Mouse (Mus musculus) hindbrain, embryonic 13.5 days (tissue): Measurements from ENCODE around the gene Gm20458. TPM values are rescaled to one million over a fixed set of nuclear protein-coding genes. Genes with fewer than 3 reads are reported as not detected.

ENCODE experiments used
- ATAC-seq: fragments of 200-750 bp; cut with Nextera tagmentation; 2 replicates; pipeline ENCODE4 v1.8.0; 2017; ENCODE audit warnings: moderate TSS enrichment; ENCODE audit not compliant: low FRiP score
- H3K27ac ChIP-seq: fragments of 300-500 bp; sonication (generic); 2 replicates; pipeline ENCODE4 v1.5.1; 2015; ENCODE audit warnings: inconsistent platforms, mild to moderate bottlenecking, moderate library complexity
- H3K27me3 ChIP-seq: fragments of 300-500 bp; sonication (generic); 2 replicates; pipeline ENCODE4 v1.6.1; 2015; ENCODE audit warnings: mild to moderate bottlenecking, inconsistent platforms
- H3K36me3 ChIP-seq: fragments of 300-500 bp; sonication (generic); 2 replicates; pipeline ENCODE4 v1.6.1; 2015; ENCODE audit warnings: mild to moderate bottlenecking, inconsistent platforms
- H3K4me1 ChIP-seq: fragments of 300-500 bp; sonication (generic); replicated peaks from 2 replicates; pipeline ENCODE4 v1.6.1; 2015; ENCODE audit warnings: inconsistent platforms
- H3K4me2 ChIP-seq: fragments of 300-500 bp; sonication (generic); 2 replicates; pipeline ENCODE4 v1.6.1; 2015; ENCODE audit warnings: inconsistent platforms, mild to moderate bottlenecking, moderate library complexity
- H3K4me3 ChIP-seq: fragments of 300-500 bp; sonication (generic); 2 replicates; pipeline ENCODE4 v1.5.1; 2015; ENCODE audit warnings: mild to moderate bottlenecking, inconsistent platforms
- H3K9ac ChIP-seq: fragments of 300-500 bp; sonication (generic); 2 replicates; pipeline ENCODE4 v1.6.1; 2015; ENCODE audit warnings: mild to moderate bottlenecking, inconsistent platforms
- H3K9me3 ChIP-seq: fragments of 300-500 bp; sonication (generic); 2 replicates; pipeline ENCODE4 v1.6.1; 2016; ENCODE audit warnings: inconsistent platforms
- whole genome bisulfite sequencing: fragments of 180-500 bp; shearing (Covaris S2); methylation state at CpG from one replicate; pipeline ENCODE4 v1.1.7; 2015; 5-methylcytosine and 5-hydroxymethylcytosine counted together
- polyA plus RNA-seq: library from polyadenylated mRNA; unstranded; fragments of >200 nt; fragmentation: Nextera tagmentation; extraction: Ambion mirVana; gene quantifications from 2 replicates; pipeline ENCODE4 v1.2.1, GENCODE M21; 2015

Gene Gm20458
- polyA plus RNA-seq, 1 experiment from 2014 or later: 5.9 TPM

DNA sequence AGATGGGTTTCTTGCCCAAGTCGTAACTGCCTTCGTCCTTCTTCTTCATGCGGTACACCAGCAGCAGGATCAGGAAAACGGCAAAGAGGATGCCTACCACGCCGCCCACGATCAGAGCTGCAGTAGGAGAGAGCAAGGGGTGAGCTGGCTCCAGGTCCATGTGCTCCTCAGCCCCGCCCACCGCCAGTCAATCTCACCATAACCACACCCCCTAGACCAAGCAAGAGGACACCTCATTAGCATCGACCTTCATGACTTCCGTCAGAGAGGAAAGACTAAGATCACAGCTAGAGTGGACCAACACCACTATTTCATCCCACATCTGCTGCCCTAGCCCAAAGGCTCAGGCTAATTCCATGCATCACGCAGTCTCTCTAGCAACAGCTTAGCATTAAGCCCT lies 34.6 kb upstream of the Gm20458 start:
- Histone ChIP-seq H3K4me1 (no peaks in the 10 kb centered on the region), H3K4me3 (no peak overlapping the region), H3K9me3 (no peaks in the 10 kb centered on the region), H3K27ac (no peak overlapping the region), H3K4me2 (no peak overlapping the region), H3K36me3 (no peaks in the 10 kb centered on the region), H3K27me3 (peaks cover 8% of the 10 kb centered on the region; the same call in 1 of the 2 replicates), H3K9ac (no peak overlapping the region)
- no peak for ATAC-seq
- WGBS: 30% methylated on average over 12 of the region's 12 CpGs

DNA sequence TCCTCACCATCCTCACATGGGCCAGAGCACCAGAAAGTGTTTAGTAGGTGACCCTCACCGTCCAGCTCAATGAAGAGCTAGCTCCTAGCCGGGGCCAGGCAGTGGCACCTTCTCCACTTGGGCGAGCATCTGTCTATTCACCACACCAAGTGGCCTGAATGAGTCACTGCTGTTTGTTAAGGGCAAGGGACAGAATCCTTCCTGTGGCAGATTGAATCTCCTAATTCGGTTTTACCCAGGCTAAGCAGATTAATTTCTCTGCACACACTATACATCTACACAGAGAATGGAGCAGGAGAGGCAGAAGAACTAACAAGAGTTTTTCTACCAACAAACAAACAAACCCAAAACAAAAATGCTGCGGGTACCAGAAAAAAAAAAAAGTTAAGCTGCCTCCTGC lies 33.8 kb upstream of the Gm20458 start:
- no peak overlapping the region for H3K27ac ChIP-seq
- H3K27me3 ChIP-seq: peaks cover 9% of the 10 kb centered on the region; the same call in 1 of the 2 replicates
- 0 out of 2 replicates have a peak, but pooled peaks cover 3% of the 10 kb centered on the region for H3K4me1 ChIP-seq
- no peak overlapping the region for H3K4me3 ChIP-seq
- ATAC-seq: no peak
- no peak overlapping the region for H3K4me2 ChIP-seq
- WGBS: 87% methylated on average over 5 of the region's 5 CpGs
- H3K36me3 ChIP-seq: no peaks in the 10 kb centered on the region
- no peak overlapping the region for H3K9ac ChIP-seq
- no peaks in the 10 kb centered on the region for H3K9me3 ChIP-seq

DNA sequence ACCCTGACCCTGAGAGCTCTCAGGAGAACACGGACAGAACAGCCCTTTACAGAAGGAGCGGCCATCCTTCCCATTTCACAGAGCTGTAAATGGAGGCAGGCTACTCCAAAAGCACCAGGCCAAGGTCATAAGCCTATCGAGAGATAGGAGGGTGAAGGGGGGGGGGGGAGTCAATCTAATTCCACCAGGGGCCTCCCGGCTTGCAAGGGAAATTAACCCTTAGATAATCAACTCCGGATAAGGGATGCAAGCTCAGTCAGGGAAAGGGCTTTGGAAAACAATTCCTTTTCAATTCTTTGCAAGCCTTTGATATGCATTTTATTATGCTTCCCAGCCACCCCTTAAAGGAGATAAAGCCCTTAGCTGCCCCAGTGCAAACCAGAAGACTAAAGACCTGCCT lies 32.3 kb upstream of the Gm20458 start:
- 37% methylated on average over 5 of the region's 5 CpGs for WGBS
- Histone ChIP-seq H3K36me3 (no peaks in the 10 kb centered on the region), H3K4me1 (peaks cover 10% of the 10 kb centered on the region; the same call in 1 of the 2 replicates), H3K9me3 (no peaks in the 10 kb centered on the region), H3K27me3 (peaks cover 9% of the 10 kb centered on the region; the same call in 1 of the 2 replicates), H3K4me3 (no peak overlapping the region), H3K9ac (no peak overlapping the region), H3K27ac (no peak overlapping the region), H3K4me2 (no peak overlapping the region)
- no peak for ATAC-seq

DNA sequence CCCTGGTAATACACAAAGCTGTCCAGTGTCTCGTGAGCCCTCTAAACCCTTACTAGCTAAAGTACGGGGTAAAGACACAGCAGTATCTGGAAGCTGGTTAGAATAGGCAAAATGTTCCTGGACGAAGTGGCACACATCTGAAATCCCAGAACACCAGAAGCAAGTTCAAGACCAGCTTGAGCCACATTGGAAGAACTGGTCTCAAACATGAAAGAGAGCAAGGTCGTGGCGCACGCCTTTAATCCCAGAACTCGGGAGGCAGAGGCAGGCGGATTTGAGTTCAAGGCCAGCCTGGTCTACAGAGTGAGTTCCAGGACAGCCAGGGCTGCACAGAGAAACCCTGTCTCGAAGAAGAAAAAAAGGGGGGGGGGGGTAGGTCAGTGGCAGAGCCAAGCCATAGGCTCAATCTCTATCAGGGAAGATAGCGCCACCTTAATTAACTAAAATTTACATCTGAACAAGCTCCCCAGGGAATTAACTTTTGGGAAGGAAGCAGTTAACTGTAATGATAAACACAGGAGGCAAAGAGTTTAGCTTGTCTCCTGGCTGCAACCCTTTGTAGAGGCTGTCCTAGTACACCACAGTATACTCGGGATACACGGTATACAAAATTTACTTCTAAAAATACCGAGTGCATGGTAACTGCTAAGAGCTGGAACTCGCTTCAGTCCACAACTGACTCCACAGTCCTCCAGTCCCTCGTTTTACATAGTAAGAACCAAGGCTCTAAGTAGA lies 30.7 kb upstream of the Gm20458 start:
- Histone ChIP-seq H3K4me3 (no peak overlapping the region), H3K36me3 (no peaks in the 10 kb centered on the region), H3K4me2 (no peak overlapping the region), H3K9ac (no peak overlapping the region), H3K27me3 (peaks cover 9% of the 10 kb centered on the region; the same call in 1 of the 2 replicates), H3K4me1 (peaks cover 10% of the 10 kb centered on the region; the same call in 1 of the 2 replicates), H3K9me3 (no peaks in the 10 kb centered on the region), H3K27ac (no peak overlapping the region)
- no peak for ATAC-seq
- WGBS: 49% methylated on average over 15 of the region's 15 CpGs

DNA sequence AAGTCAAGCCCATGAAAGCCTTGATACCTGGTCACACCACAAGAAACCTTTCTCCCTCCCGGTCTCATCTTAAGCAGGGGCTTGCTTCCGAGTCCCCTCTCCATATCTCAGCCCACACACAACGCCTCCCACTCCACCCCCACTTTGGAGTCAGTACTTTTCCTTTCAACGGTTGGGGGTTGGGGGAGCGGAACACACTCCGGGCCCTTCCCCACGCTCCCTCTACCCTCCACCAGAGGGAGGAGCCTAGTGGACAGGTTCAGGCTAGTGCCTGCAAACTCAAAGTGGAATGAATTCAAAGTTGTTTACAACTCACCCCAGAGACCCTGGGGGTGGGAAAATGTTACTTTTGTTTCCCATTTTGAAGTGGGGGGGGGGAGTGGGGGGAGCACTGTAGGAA lies 30.1 kb upstream of the Gm20458 start:
- no peak overlapping the region for H3K27ac ChIP-seq
- no peak for ATAC-seq
- peaks cover 9% of the 10 kb centered on the region; the same call in 1 of the 2 replicates for H3K27me3 ChIP-seq
- no peak overlapping the region for H3K4me2 ChIP-seq
- H3K9me3 ChIP-seq: no peaks in the 10 kb centered on the region
- no peaks in the 10 kb centered on the region for H3K36me3 ChIP-seq
- no peak overlapping the region for H3K9ac ChIP-seq
- no peak overlapping the region for H3K4me3 ChIP-seq
- 17% methylated on average over 7 of the region's 7 CpGs for WGBS
- peaks cover 10% of the 10 kb centered on the region; the same call in 1 of the 2 replicates for H3K4me1 ChIP-seq

DNA sequence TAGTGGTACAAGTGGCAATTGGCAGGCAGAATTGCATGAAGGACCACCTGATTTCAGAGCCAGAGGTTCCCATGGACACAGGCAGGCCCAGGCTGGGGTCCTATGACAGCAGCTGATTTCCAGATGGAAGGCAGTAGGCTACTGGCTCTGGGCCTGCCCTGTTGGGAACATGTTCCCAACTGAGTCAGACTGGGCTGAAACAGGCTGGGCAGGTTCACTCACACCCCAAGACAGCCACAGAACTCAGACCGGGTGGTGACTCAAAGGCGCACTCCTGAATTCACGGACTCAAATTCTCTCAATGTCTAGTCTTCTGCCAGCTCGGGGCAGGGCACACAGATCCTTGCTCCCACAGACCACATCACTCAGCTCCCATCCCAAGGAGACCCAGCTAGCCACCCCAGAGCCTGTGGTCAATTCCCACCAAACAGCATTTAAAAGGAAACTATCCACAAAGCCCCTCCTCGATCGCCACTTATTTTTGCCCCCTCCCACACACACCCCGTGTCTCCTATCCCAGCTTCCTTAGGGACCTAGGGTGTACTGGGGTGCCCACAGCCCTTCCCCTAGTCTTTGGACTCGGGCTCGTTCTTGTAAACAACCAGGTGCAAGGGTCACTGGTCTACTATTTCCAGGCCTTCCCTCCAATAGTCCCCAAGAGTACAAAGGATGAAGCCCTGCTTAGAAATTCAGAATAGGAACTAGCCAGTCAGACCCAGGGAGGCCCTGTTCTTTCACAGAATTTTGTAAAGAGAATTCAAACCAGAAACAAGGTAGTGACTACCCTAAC lies 28.9 kb upstream of the Gm20458 start:
- Histone ChIP-seq H3K4me1 (peaks cover 10% of the 10 kb centered on the region; the same call in 1 of the 2 replicates), H3K27me3 (peaks cover 9% of the 10 kb centered on the region; the same call in 1 of the 2 replicates), H3K9me3 (no peaks in the 10 kb centered on the region), H3K36me3 (no peaks in the 10 kb centered on the region), H3K27ac (no peak overlapping the region), H3K4me3 (no peak overlapping the region), H3K9ac (no peak overlapping the region), H3K4me2 (no peak overlapping the region)
- WGBS: 65% methylated on average over 9 of the region's 9 CpGs
- ATAC-seq: no peak

DNA sequence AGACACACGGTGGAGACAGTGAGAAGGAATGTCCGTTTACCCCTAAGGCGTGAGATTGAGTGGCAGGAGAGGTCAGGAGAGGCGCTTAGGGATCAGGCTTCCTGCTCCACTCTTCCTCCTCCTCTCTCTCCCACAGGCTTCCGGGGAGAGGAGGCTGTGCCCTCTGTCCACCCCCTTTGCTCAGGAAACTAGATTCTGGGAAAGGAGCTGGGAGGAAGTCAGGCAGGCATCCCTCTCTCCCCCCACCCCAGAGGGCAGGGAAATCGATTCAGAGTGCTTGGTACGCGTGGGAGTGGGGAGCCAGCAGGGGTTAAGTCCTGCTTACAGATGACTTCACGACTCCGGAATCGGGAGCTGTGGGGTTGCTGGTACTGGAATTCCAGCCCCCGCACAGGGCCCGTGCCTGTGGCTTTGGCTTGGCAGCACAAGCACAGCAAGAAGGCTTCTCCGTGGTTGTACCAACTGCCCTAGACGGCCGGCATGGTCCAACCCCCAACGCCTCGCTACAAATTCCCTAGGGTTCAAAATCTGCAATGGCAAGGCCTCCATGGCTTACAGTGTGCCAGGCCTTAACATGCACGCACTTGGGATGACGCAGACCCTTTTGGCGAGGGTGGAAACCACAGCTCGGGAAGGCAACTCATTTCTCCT lies 28.1 kb upstream of the Gm20458 start:
- no peak overlapping the region for H3K4me2 ChIP-seq
- no peak for ATAC-seq
- H3K27me3 ChIP-seq: peaks cover 9% of the 10 kb centered on the region; the same call in 1 of the 2 replicates
- peaks cover 10% of the 10 kb centered on the region; the same call in 1 of the 2 replicates for H3K4me1 ChIP-seq
- 31% methylated on average over 22 of the region's 22 CpGs for WGBS
- no peak overlapping the region; the same call in 1 of the 2 replicates for H3K9ac ChIP-seq
- H3K9me3 ChIP-seq: no peaks in the 10 kb centered on the region
- H3K27ac ChIP-seq: no peak overlapping the region
- H3K4me3 ChIP-seq: no peak overlapping the region
- no peaks in the 10 kb centered on the region for H3K36me3 ChIP-seq

DNA sequence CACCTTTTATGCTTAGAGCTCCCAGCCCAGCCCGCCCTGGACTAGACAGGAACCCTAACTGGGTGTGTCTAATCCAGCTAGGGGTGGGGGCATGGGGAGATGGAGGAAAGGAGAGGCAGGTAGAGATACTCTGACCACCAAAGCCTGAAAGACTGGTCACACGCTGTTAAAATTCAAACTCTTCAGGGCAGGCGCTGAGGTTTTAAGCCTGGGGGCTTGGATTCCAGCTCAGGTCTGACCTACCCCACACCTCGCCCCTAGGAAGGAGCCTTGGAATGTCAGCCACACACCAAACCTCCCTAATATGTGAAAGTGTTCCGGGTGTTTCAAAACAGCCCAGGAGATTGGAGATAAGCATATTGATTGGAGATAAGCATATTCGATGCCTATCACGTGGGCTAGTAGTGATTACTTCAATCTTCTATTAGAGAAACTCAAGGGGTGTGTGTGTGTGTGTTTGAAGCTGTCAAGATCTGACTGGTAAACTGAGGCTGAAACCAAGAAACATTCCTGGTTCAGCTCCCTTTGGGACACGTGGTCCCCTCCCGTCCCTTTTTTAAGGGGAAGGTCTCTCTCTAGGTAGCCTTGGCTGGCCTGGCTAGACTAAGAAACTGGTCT lies 27.4 kb upstream of the Gm20458 start:
- 88% methylated on average over 9 of the region's 9 CpGs for WGBS
- H3K36me3 ChIP-seq: no peaks in the 10 kb centered on the region
- ATAC-seq: no peak
- no peak overlapping the region for H3K27ac ChIP-seq
- peaks cover 10% of the 10 kb centered on the region; the same call in 1 of the 2 replicates for H3K4me1 ChIP-seq
- H3K9me3 ChIP-seq: no peaks in the 10 kb centered on the region
- no peak overlapping the region for H3K4me2 ChIP-seq
- H3K9ac ChIP-seq: no peak overlapping the region; the same call in 1 of the 2 replicates
- no peak overlapping the region for H3K4me3 ChIP-seq
- peaks cover 9% of the 10 kb centered on the region; the same call in 1 of the 2 replicates for H3K27me3 ChIP-seq

DNA sequence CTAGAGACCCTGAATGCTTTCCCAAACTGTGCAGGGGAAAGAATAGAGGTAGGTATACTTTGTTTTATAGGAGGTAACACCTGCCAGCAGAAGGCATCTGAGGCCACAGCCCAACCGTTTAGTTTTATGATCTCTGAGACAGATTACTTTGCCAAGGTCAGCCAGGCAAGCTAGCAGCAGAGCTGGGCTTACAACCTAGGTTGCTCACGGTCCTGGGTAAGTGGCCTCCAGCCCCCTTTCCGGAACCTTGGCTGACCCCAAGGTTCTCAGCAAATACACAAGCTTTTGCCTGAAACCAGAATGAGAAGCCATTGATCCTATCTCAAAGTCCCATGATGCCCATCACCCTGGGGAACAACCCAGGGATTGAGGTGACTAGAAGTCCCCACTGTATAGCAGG lies 26.1 kb upstream of the Gm20458 start:
- H3K27me3 ChIP-seq: peaks cover 5% of the 10 kb centered on the region; the same call in 1 of the 2 replicates
- no peak for ATAC-seq
- H3K9me3 ChIP-seq: no peaks in the 10 kb centered on the region
- H3K36me3 ChIP-seq: no peaks in the 10 kb centered on the region
- WGBS: 91% methylated on average over 3 of the region's 3 CpGs
- peaks cover 10% of the 10 kb centered on the region; the same call in 1 of the 2 replicates for H3K4me1 ChIP-seq
- no peak overlapping the region for H3K27ac ChIP-seq
- H3K9ac ChIP-seq: no peak overlapping the region
- H3K4me2 ChIP-seq: no peak overlapping the region
- H3K4me3 ChIP-seq: no peak overlapping the region

DNA sequence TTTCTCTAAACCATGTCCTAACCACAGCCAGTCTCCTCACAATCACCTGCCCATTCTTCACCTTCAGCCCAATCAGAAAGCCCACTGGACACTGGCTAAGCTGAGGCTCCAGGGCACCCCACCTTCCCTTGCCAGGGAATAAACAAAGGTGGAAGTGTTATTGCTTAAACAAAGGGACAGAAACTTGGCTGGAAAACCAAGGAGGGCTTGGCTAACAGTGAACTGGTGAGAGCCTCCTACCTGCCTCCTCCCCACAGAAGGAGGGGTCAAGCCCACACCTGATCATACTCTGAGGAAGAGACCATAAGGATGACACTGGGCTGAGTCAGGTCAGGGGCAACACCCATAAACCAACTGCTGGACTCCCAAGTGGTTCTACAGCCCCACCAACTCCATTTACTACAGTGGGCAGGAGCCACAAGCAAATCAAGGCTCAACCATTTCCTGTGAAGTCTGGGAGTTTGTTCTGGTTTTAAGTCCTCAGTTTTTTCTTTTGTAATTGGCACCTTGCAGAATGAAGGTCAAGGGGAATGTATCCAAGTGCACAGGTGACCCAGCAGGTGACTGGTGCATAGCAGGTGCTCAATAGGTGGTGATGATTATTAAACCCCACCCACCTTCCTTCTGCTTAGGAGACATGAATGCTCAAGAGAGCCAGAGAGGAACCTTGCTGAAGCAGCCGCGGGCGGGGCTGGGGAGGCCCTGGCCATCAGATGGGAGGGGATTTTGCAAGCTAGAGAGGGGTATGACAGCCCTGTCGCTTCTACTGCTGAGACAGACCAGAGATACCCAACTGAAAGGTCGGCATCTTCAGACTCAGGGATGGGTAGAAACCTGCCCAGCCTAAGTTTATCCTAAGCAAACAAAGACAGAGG lies 25.3 kb upstream of the Gm20458 start:
- no peak overlapping the region for H3K27ac ChIP-seq
- H3K27me3 ChIP-seq: 0 out of 2 replicates have a peak, but pooled peaks cover 7% of the 10 kb centered on the region
- H3K4me1 ChIP-seq: peaks cover 10% of the 10 kb centered on the region; the same call in 1 of the 2 replicates
- WGBS: 56% methylated on average over 5 of the region's 5 CpGs
- H3K36me3 ChIP-seq: no peaks in the 10 kb centered on the region
- H3K9ac ChIP-seq: no peak overlapping the region
- no peak for ATAC-seq
- no peak overlapping the region for H3K4me3 ChIP-seq
- no peaks in the 10 kb centered on the region for H3K9me3 ChIP-seq
- no peak overlapping the region for H3K4me2 ChIP-seq
